Mouse (Mus musculus): ENCODE measurements around the gene Hcfc2.
A peak's percentile ranks its signal among the peaks of the same experiment; 100 is the strongest.

Gene Hcfc2

DNA sequence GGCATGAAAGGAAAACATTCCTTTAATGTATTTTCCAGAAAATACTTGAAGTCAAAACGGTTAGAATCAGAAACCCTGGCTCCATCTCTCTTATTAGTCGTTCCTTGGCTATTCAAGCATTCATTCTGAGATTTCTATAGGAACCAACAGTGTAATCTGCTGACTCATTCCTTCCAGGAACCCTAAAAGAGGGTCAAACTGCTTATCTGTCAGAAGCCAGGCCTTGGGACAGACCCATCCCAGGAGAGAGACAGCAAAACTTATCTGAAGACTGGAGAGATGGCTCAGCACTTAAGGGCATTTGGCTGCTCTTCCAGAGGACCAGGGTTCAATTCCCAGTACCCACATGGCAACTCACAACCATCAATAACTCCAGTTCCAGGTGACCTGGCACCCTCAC lies 81.1 kb downstream of the Hcfc2 start:
- DNase-seq: no peak

DNA sequence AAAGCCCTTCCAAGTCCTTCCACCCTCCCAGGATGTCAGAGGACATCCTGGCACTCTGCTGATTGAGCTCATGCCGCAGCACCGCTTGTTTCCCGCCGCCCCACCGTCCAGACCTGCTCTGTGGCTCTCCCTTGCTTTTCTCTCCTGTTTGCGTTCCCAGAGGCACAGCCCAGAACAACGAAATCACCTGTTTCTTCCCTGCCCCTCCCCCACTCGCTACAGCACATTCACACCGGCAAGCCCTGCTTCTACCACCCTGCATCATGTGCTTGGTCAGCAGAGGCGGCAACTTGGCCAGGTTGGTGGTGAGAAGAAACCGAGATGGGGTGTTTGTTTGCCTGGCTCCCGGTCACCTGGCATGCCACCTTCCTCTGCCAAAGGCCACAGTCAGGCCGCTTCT lies 81.9 kb downstream of the Hcfc2 start:
- peak; percentile 47 for DNase-seq

GRCm38 (mm10) chr10:82778791-82779549 lies 83.0 kb downstream of the Hcfc2 start:
- DNase-seq: no peak

DNA sequence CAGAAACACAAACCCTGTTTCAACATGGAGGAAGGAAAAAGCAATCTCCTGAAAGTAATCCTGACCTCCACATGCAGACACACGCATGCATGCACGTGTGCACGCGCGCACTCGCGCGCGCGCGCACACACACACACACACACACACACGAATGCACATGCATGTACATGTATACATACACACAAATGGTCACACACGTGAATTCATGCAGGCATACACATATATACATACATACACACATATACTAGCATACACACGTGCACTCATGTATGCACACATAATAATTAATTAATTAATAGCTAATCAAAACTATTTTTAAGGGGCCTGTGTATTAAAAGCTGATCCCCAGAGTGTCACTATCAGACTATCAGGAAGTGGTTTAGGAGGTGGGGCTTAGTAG lies 83.9 kb downstream of the Hcfc2 start:
- DNase-seq: no peak

GRCm38 (mm10) chr10:82780322-82780721 lies 84.4 kb downstream of the Hcfc2 start:
- DNase-seq: no peak

- DNase-seq: no peak
Observed at GRCm38 (mm10) chr10:82780816-82781215, 84.9 kb downstream of the Hcfc2 start.

- DNase-seq: no peak
Observed at GRCm38 (mm10) chr10:82782472-82782871, 86.5 kb downstream of the Hcfc2 start.

GRCm38 (mm10) chr10:82789181-82789580 lies 93.2 kb downstream of the Hcfc2 start:
- DNase-seq: no peak

DNA sequence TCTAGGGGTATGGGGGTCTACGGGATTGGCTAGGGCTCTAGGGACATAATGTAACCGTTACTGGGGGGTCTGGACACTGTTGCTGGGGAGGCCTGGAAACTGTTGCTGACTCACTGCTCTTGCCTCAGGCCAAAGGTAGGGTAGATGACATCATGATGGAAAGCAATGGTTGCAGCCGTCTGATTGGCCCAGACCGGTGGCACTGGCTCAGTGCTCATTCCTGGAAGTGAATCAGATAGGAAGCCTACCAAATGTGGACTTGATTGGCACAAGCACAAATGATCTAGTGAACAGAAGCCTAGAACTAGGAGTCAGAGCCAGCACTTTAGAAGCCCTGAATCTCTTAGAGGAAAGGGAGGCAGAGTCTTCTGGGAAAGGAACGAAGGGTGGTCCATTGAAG lies 94.5 kb downstream of the Hcfc2 start:
- DNase-seq: no peak

GRCm38 (mm10) chr10:82791713-82792112 lies 95.8 kb downstream of the Hcfc2 start:
- DNase-seq: no peak

Data from cerebellum, adult 9-11 months (tissue).